20 mouse cellular contexts compared by ENCODE assay signal in the genomic region with DNA sequence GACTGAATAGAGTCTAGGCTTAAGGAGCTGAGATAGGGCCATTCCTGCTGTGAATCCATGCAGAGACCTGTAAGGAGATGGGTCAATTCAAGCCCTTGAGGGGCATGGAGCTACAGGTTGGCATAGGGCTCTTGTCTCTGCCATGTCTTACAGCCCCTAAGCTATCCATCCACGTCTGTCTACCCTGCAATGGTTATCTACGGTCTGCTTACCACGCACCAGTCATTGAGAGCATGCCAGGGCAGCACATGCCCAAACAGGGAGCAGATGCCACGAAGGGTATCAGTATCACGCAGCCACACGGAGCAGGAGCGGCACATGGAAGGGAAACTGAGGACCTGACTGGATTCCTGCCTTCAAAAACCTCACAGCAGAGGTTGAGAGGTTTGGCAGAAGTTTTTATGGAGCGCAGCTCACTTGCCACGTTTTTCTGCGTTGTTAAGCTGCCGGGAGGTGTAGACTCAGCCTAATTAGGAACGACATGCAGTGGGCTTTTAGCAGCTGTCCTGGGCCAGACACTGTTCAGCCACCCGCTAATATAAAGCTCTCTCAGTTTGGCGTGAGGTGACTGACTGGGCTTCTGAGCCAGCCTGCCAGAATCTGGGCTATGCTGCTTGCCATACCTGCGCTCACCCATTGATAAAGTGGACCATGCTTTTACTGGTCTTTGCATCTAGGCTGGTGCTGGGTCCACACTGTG.
A peak's percentile ranks its signal among the peaks of the same experiment; 100 is the strongest.
DNase-seq lines count a peak whose midpoint lies in the region; ATAC-seq lines count a peak whose summit lies in the region.
"Had no signal": no experiment of that assay in that cellular context is flagged by ENCODE, and none has a peak within 500 bp of the region (broad histone marks: within the 10 kb centered on the region; RNA-seq: fewer than 3 reads in every experiment).

No protein-coding gene starts in this region.

- no peaks in the 10 kb centered on the region for H3K9me3 ChIP-seq in forebrain, embryonic 15.5 days
- H3K9me3 ChIP-seq in forebrain, embryonic 12.5 days, result no peaks in the 10 kb centered on the region
- 0 out of 2 replicates have a peak, but pooled peaks cover 4% of the 10 kb centered on the region for H3K9me3 ChIP-seq in neural tube, embryonic 13.5 days
- H3K9me3 ChIP-seq: embryonic facial prominence, embryonic 12.5 days; G1E; heart, embryonic 13.5 days had no signal

- peak; percentile 61; the same call in 1 of the 2 replicates for ATAC-seq in forebrain, embryonic 15.5 days (replicated peaks)
- ATAC-seq in forebrain, embryonic 12.5 days (ENCODE audit: low FRiP score), result no peak
- ATAC-seq in neural tube, embryonic 13.5 days (ENCODE audit: low read depth), result no peak
- ATAC-seq: CD4-positive, CD25-positive, alpha-beta regulatory T cell, adult 4 months had no signal

- H3K9ac ChIP-seq in forebrain, embryonic 15.5 days (replicated peaks), result no peak overlapping the region
- no peak overlapping the region for H3K9ac ChIP-seq in forebrain, embryonic 12.5 days
- no peak overlapping the region for H3K9ac ChIP-seq in neural tube, embryonic 13.5 days
- H3K9ac ChIP-seq: embryonic facial prominence, embryonic 12.5 days; heart, embryonic 13.5 days had no signal

- peaks cover 18% of the 10 kb centered on the region for H3K4me1 ChIP-seq in forebrain, embryonic 15.5 days
- H3K4me1 ChIP-seq in forebrain, embryonic 12.5 days, result peaks cover 17% of the 10 kb centered on the region; the same call in 1 of the 2 replicates
- peaks cover 16% of the 10 kb centered on the region for H3K4me1 ChIP-seq in neural tube, embryonic 13.5 days (replicated peaks)
- H3K4me1 ChIP-seq: embryonic facial prominence, embryonic 12.5 days; heart, embryonic 13.5 days had no signal

- 41% methylated on average over 15 of the region's 15 CpGs for WGBS in forebrain, embryonic 15.5 days
- WGBS in forebrain, embryonic 12.5 days, result 71% methylated on average over 15 of the region's 15 CpGs
- 73% methylated on average over 15 of the region's 15 CpGs for WGBS in neural tube, embryonic 13.5 days

- no peaks in the 10 kb centered on the region for H3K36me3 ChIP-seq in forebrain, embryonic 15.5 days
- H3K36me3 ChIP-seq in forebrain, embryonic 12.5 days (replicated peaks), result no peaks in the 10 kb centered on the region
- no peaks in the 10 kb centered on the region for H3K36me3 ChIP-seq in neural tube, embryonic 13.5 days
- H3K36me3 ChIP-seq: embryonic facial prominence, embryonic 12.5 days; G1E; heart, embryonic 13.5 days had no signal

- H3K27me3 ChIP-seq in forebrain, embryonic 15.5 days, result no peaks in the 10 kb centered on the region
- H3K27me3 ChIP-seq in forebrain, embryonic 12.5 days, result no peaks in the 10 kb centered on the region
- H3K27me3 ChIP-seq in neural tube, embryonic 13.5 days, result no peaks in the 10 kb centered on the region
- H3K27me3 ChIP-seq: embryonic facial prominence, embryonic 12.5 days; heart, embryonic 13.5 days had no signal

- no peak overlapping the region for H3K27ac ChIP-seq in forebrain, embryonic 15.5 days (replicated peaks)
- no peak overlapping the region for H3K27ac ChIP-seq in forebrain, embryonic 12.5 days
- 0 out of 2 replicates have a peak overlapping the region, but pooled peaks have one; percentile 13 for H3K27ac ChIP-seq in neural tube, embryonic 13.5 days (replicated peaks)
- H3K27ac ChIP-seq: embryonic facial prominence, embryonic 12.5 days; heart, embryonic 13.5 days; hindbrain, postnatal 0 days had no signal

- no peak overlapping the region for H3K4me3 ChIP-seq in forebrain, embryonic 15.5 days
- H3K4me3 ChIP-seq in forebrain, embryonic 12.5 days (replicated peaks), result no peak overlapping the region
- no peak overlapping the region for H3K4me3 ChIP-seq in neural tube, embryonic 13.5 days
- H3K4me3 ChIP-seq: embryonic facial prominence, embryonic 12.5 days; heart, embryonic 13.5 days had no signal

- peak; percentile 37 to 53 for DNase-seq in cerebellum, postnatal 10 days
- no peak for DNase-seq in cerebellum, postnatal 4 days (ENCODE audit: low spot score in 2 of 2)
- DNase-seq in neural tube, embryonic 10.5 days (ENCODE audit: extremely low spot score, low spot score), result no peak
- DNase-seq in lung, postnatal 10 days, result no peak
- DNase-seq: adrenal gland, postnatal 10 days; B cell, adult 2 months; cerebellum, adult 18-20 months; cerebellum, adult 9-11 months; gastrocnemius, postnatal 36 days; heart, adult 11 months; heart, postnatal 36 days; kidney, adult 11 months had no signal

- no peak overlapping the region for H3K4me2 ChIP-seq in forebrain, embryonic 15.5 days (replicated peaks)
- H3K4me2 ChIP-seq in forebrain, embryonic 12.5 days, result no peak overlapping the region
- no peak overlapping the region for H3K4me2 ChIP-seq in neural tube, embryonic 13.5 days
- H3K4me2 ChIP-seq: embryonic facial prominence, embryonic 12.5 days; heart, embryonic 13.5 days had no signal

Comparison
In these comparisons a context has a peak if more than half of its experiments do, and no peak if none do; other contexts are left out.
1. DNase-seq: peak in cerebellum, postnatal 10 days (2 of 2); none in cerebellum, postnatal 4 days (0 of 2), neural tube, embryonic 10.5 days (single experiment) and lung, postnatal 10 days (single experiment).